Mouse (Mus musculus) layer of hippocampus, postnatal 14 days (tissue): Measurements from ENCODE around the gene Nt5c1b. TPM values are rescaled to one million over a fixed set of nuclear protein-coding genes. Genes with fewer than 3 reads are reported as not detected.

Experiments used
- total RNA-seq, 2 experiments: library from RNA; stranded (reverse); gene quantifications; 2 replicates each; pipeline ENCODE4 v1.2.3; 2021

Gene Nt5c1b
- total RNA-seq, 2 experiments from 2014 or later, result not detected

Other genes with a start within 250 kb of the Nt5c1b start
- 10 to 100 TPM; 33.5 to 36.3 TPM for gene Rdh14, start 20.8 kb downstream of the Nt5c1b start, total RNA-seq